Mouse (Mus musculus) c-Kit-negative CD71-positive TER-119-positive erythroid progenitor cells, embryonic 14.5 days (primary cell): ENCODE measurements around the gene Slco2a1.

ENCODE experiments used
- DNase-seq: peaks from one replicate; pipeline ENCODE4 v3.0.0-alpha.2; 2013; ENCODE audit warnings: low read depth, low spot score

Gene Slco2a1

GRCm38 (mm10) chr9:102988462-102988861 is at the start of gene Slco2a1:
Gene Slco2a1, plus strand, starts transcription at chr9:102988712.
- no peak for DNase-seq

- DNase-seq: no peak
Measured at GRCm38 (mm10) chr9:102942221-102942620, 46.3 kb upstream of the Slco2a1 start.

- DNase-seq: no peak
Measured at GRCm38 (mm10) chr9:102944891-102945290, 43.6 kb upstream of the Slco2a1 start.

GRCm38 (mm10) chr9:102946469-102947015 is 42.0 kb upstream of the Slco2a1 start:
- no peak for DNase-seq

- DNase-seq: no peak
Measured at GRCm38 (mm10) chr9:102948706-102949105, 39.8 kb upstream of the Slco2a1 start.

GRCm38 (mm10) chr9:102951091-102951994 is 37.2 kb upstream of the Slco2a1 start:
- DNase-seq: no peak

- DNase-seq: no peak
Measured at GRCm38 (mm10) chr9:102955866-102956265, 32.6 kb upstream of the Slco2a1 start.

- DNase-seq: no peak
Measured at GRCm38 (mm10) chr9:102958703-102959102, 29.8 kb upstream of the Slco2a1 start.

- DNase-seq: no peak
Measured at GRCm38 (mm10) chr9:102961356-102962092, 27.0 kb upstream of the Slco2a1 start.

- DNase-seq: no peak
Measured at GRCm38 (mm10) chr9:102962093-102962788, 26.3 kb upstream of the Slco2a1 start.

GRCm38 (mm10) chr9:102963321-102963720 is 25.2 kb upstream of the Slco2a1 start:
- DNase-seq: no peak

- no peak for DNase-seq
Measured at GRCm38 (mm10) chr9:102964644-102965043, 23.9 kb upstream of the Slco2a1 start.

- no peak for DNase-seq
Measured at GRCm38 (mm10) chr9:102972393-102973050, 16.0 kb upstream of the Slco2a1 start.

GRCm38 (mm10) chr9:102975887-102976286 is 12.6 kb upstream of the Slco2a1 start:
- DNase-seq: no peak

GRCm38 (mm10) chr9:102977090-102977489 is 11.4 kb upstream of the Slco2a1 start:
- no peak for DNase-seq

- DNase-seq: no peak
Measured at GRCm38 (mm10) chr9:102977791-102978492, 10.6 kb upstream of the Slco2a1 start.

- no peak for DNase-seq
Measured at GRCm38 (mm10) chr9:102979011-102979700, 9.4 kb upstream of the Slco2a1 start.

GRCm38 (mm10) chr9:102979956-102980355 is 8.6 kb upstream of the Slco2a1 start:
- no peak for DNase-seq

GRCm38 (mm10) chr9:102980420-102980819 is 8.1 kb upstream of the Slco2a1 start:
- DNase-seq: no peak

- DNase-seq: no peak
Measured at GRCm38 (mm10) chr9:102981791-102982190, 6.7 kb upstream of the Slco2a1 start.
